Mouse (Mus musculus) layer of hippocampus, adult 9-11 months (tissue): Measurements from ENCODE around the gene Guca1a.
"Not testable (repeated sequence)": the region's sequence is repeated elsewhere in the genome, so short reads cannot be mapped to it uniquely, and the experiment has no call there.

Source experiments
- DNase-seq: peaks from one replicate; pipeline ENCODE4 v3.0.0; 2022

The Guca1a gene

DNA sequence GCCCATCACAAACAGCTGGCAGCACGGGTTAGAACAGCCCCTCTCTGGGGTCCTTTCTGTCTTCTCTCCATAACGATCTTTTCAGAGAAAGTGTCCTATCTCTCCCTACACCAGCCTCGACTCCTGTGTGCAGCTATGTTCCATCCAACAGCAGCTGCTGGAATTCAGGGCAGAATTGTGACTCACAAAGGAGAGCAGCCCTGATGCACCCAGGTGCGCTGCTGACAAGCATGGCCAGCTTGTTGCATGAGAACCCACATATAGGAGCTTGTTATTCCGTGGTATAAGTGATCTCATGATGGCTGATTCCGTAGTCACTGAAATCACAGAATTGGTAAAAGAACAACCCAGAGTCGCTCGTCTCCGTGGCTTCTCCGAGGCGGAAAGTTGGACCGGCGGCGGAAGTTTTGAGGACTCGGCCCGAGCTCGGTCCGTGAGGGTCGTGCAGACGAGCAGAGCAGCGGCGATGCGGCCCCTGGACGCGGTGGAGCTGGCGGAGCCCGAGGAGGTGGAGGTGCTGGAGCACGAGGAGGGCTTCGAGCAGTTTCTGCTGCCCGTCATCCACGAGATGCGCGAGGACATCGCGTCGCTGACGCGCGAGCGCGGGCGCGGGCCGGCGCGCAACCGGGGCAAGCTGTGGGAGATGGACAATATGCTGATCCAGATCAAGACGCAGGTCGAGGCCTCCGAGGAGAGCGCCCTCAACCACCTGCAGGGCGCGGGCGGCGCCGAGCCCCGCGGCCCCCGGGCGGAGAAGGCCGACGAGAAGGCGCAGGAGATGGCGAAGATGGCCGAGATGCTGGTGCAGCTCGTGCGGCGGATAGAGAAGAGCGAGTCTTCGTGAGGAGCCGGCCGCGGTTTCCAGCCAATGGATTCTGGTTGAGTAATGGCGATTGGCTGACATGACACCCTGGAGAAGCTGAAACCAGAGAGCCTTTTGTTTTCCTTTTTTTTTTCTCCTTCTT is 9.8 kb upstream of the Guca1a start:
- not testable (repeated sequence) for DNase-seq

- no peak for DNase-seq
Measured at GRCm38 (mm10) chr17:47408558-47408898, 8.1 kb upstream of the Guca1a start.

- DNase-seq = no peak
Measured at GRCm38 (mm10) chr17:47407717-47408557, 7.6 kb upstream of the Guca1a start.

- DNase-seq = no peak
Measured at GRCm38 (mm10) chr17:47399091-47399490, 1.3 kb downstream of the Guca1a start.

DNA sequence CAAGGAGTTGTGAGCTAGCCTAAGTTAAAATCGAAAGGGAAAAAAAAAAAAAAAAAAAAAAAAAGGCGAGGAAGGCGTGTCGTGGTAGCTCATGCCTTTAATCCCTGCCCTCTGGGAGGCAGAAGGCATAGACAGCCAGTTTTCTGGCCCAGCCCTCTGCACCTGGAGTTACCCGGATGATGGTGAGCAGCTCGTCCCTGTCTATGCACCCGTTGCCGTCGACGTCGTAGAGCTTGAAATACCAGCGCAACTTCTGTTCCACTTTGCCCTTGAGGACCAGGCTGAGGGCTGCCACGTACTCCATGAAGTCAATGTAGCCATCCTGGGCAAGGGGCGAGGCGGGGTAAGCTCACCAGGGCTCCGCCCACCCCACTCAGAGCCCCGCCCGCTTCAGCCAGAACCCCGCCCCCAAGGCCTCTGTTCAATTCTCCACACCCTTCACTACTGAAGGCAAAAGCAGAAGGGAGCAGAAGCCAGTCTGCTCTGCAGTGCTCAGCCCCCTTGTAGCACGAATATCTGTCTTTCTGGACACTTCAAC is 4.9 kb downstream of the Guca1a start:
- DNase-seq = peak; percentile 30

- no peak for DNase-seq
Measured at GRCm38 (mm10) chr17:47394223-47394869, 6.0 kb downstream of the Guca1a start.

DNA sequence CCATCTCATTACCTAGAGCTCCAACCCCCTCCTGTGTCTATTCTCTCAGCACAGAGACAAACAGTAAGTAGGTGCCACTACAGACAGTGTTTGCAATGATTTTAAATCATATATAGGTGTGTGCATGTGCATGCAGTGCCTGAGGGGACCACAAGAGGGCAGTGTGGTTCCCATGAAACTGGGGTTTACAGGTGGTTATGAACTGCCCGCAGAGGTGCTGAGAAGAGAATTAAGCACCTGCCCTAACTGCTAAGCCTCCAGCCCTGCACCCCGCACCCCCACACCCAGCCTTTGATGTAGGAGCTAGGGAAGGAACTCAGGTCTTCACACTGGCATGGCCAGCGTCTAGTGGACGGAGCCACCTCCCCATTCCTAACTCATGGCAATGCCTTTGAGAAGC is 13.7 kb downstream of the Guca1a start:
- no peak for DNase-seq

DNA sequence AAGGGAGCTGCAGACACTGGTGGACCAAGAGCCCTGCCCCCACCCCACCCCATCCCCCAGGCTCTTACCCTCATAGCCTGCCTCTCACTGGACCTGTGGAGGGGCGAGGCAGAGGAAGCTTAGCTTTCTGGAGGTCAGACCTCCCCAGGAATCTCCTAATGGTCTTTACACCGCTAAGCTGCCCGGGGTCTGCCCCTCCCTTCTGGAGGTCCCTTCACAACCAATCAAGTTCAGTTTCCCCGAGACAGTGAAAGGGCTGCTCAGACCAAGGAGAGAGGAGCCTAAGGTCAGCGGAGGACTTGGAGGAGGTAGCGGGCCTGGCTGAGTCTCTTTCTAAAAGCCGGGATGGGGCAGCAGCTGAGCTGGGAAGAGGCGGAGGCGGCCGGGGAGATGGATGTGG is 15.2 kb downstream of the Guca1a start, which contains the start of gene Guca1b:
Guca1b (plus strand) TSS at position 249 of the 400 bp plus-strand sequence.
- no peak for DNase-seq

DNA sequence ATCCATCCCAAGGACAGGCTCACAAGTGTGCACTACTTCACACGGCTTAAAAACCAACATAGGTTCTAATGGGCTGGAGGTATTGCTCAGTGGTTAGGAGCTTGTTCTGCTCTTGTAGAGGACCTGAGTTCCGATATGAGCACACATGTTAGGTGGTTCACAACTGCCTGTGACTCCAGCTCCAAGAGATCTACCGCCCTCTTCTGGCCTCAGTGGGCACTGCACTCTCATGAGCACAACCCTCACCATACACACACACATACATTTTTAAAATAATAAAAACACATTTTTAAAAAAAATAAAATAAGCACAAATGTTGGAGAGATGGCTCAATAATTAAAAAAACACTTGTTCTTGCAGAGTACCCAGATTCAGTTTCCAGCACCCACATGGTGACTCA is 16.3 kb downstream of the Guca1a start:
- no peak for DNase-seq

DNA sequence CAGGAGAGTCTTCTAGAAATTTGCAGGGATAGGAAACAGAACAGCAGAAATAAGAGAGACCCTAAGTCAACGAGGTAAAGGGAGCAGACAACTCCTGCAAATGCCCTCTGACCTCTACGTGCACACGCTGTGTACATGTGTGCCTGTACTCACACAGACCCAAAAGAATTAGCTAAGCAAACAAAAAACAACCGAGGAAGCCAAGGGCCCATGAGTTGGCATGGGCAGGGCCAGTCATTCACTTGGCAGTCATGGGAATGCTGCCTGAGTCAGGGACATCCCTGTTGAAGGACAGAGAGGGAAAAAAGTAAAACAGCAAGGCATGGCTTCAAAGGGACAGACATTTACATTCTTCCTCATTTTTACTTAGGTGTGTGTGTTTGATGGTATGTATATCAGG is 17.1 kb downstream of the Guca1a start:
- DNase-seq = no peak

GRCm38 (mm10) chr17:47381917-47382316 is 18.5 kb downstream of the Guca1a start:
- no peak for DNase-seq

DNA sequence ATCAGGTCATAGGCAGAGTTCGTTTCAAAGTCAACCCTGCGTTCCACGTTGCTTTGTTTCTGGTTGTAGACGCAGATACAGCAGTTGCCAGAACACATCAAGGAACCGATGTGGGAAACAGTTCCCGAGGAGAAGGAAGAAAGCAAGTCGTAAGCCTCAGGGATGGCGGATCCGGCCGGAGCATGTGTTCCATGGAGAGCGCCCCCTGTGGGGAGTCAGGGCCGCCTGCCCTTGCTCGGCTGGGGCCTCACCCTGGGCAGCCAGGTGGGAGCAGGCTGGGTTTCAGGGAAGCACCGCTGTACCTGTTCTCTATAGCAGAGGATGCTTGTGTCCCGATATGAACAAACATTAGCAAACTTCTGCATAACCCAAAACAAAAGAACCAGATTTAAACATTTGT is 22.3 kb downstream of the Guca1a start:
- DNase-seq = no peak

DNA sequence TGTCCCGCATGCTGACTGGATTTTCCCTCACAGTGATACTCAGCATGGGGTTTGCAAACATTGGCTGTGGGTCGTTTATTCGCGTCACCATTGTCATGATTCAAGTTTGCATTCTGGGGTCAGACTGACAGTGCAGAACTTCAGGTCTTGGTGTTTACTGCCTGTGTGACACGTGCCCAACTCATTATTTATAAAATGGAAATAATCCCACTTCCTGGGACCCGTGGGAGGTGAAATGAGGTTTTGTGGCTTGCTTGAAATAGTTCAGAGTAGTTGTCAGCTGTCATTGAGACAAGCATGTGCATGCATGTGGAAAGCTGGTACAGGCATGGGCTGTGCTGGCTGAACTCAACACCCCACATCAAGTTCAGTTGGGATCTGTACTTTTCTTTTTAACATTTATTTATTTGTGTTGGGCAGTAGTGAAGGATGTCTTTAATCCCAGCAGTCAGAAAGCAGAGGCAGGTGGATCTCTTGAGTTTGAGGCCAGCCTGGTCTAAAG is 23.6 kb downstream of the Guca1a start:
- DNase-seq = no peak

DNA sequence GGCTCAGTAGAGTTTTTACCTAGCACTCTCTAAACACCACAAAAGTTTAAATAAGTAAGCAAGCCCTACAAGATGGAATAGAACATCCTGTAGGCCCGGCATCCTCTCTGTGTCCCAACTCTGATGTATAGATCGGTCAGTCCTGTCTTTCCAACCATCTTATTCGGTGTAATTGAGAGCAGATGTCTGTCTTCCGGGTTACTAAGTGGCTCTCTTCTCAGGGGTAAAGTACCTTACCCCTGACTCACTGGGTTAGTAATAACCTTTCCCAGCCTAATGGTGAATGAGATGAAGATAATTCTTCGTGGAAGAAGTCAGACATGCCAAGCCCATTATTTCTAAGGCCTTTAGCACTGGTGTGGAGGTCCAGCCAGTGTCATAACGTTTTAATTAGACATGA is 26.4 kb downstream of the Guca1a start:
- no peak for DNase-seq

- DNase-seq = peak; percentile 49
Measured at GRCm38 (mm10) chr17:47371451-47371850, 28.9 kb downstream of the Guca1a start.

DNA sequence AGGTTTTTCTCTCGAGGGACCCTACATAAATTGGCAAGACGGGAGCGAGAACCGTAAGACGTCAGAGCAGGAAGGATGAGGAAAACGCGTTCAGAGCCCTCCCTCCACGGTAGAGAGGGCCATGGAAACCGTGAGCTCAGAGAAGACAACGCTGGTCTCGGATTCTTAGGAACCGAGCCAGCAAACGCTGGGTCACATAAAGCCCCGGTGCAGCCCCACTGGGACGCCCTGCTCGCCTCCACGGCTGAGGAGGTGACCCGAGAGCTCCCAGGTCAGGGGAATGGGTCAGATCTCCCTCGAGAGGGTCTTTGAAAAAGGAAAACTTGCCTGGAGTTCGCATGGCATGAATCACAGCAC is 31.3 kb downstream of the Guca1a start:
- DNase-seq = no peak

GRCm38 (mm10) chr17:47368401-47369086 is 31.8 kb downstream of the Guca1a start, which contains the start of gene Mrps10:
Gene Mrps10 (plus strand): TSS chr17:47368887.
- peak; percentile 90 for DNase-seq

- DNase-seq = no peak
Measured at GRCm38 (mm10) chr17:47361343-47361742, 39.0 kb downstream of the Guca1a start.

GRCm38 (mm10) chr17:47359964-47360363 is 40.4 kb downstream of the Guca1a start:
- peak; percentile 24 for DNase-seq

DNA sequence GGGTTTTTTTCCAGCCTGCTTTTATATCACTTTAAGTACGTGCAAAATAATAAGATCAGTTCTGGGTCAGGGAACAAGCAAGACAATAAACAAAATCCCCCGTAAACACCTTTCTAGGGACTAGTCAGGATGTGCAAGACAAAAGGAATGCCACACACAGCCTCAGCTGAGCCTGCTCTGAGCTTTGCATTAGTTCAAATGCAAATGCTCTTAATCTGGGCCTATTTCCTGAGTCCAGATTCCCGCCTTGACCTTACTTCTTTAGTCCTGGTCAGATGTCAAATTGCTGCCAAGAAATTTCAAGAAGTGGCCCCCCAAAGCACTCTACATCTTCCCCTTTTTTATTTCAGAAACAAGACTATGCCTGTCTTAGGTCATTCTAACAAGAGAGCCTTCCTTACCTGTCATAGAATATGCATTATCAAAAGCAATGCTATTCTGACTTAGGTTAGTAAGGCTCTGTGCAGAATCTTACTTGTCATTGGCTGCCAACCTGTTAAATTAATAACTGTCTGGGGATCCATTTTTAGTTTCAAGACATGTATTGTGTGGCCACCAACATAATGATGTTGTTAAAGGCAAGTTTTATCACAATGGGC is 50.6 kb downstream of the Guca1a start:
- DNase-seq = no peak
